Mouse (Mus musculus): Measurements from ENCODE around the gene Tirap.

GRCm38 (mm10) chr9:35198945-35199771 lies 933 bp downstream of the Tirap start:
- TF ChIP-seq CTCF (IDR thresholded peaks at IDR 0.05; ENCODE audit: extremely low read depth, insufficient read depth, low read length) = no peak
- TF ChIP-seq POLR2A (IDR thresholded peaks at IDR 0.05; ENCODE audit: extremely low read depth, insufficient read depth, low read length) = no peak

All from cortical plate, adult 2 months (tissue).